Mouse (Mus musculus) embryonic facial prominence, embryonic 10.5 days (tissue): Measurements from ENCODE around the gene Dtnb. TPM values are rescaled to one million over a fixed set of nuclear protein-coding genes. Genes with fewer than 3 reads are reported as not detected.

Experiments
- DNase-seq: peaks from one replicate; pipeline ENCODE4 v3.0.0-alpha.2; 2017; ENCODE audit warnings: low spot score
- H3K27ac ChIP-seq: fragments of 300-500 bp; sonication (generic); replicated peaks from 2 replicates; pipeline ENCODE4 v1.5.1; 2016; ENCODE audit warnings: mild to moderate bottlenecking
- H3K27me3 ChIP-seq: fragments of 300-500 bp; sonication (generic); replicated peaks from 2 replicates; pipeline ENCODE4 v1.6.1; 2016; ENCODE audit warnings: low read depth, mild to moderate bottlenecking; ENCODE audit not compliant: poor library complexity, severe bottlenecking
- H3K36me3 ChIP-seq: fragments of 300-500 bp; sonication (generic); replicated peaks from 2 replicates; pipeline ENCODE4 v1.6.1; 2016; ENCODE audit warnings: mild to moderate bottlenecking, moderate library complexity
- H3K4me1 ChIP-seq: fragments of 300-500 bp; sonication (generic); 2 replicates; pipeline ENCODE4 v1.6.1; 2016
- H3K4me3 ChIP-seq: fragments of 300-500 bp; sonication (generic); 2 replicates; pipeline ENCODE4 v1.5.1; 2016; ENCODE audit warnings: mild to moderate bottlenecking, moderate library complexity
- H3K9me3 ChIP-seq: fragments of 300-500 bp; sonication (generic); 2 replicates; pipeline ENCODE4 v1.6.1; 2016; ENCODE audit warnings: mild to moderate bottlenecking
- WGBS: fragments of 180-500 bp; shearing (Covaris S2); methylation state at CpG from one replicate; pipeline ENCODE4 v1.1.7; 2016; 5-methylcytosine and 5-hydroxymethylcytosine counted together
- polyA plus RNA-seq: library from polyadenylated mRNA; unstranded; fragments of >200 nt; fragmentation: Nextera tagmentation; extraction: Ambion mirVana; gene quantifications from 2 replicates; pipeline ENCODE4 v1.2.1, GENCODE M21; 2016

The Dtnb gene
- polyA plus RNA-seq, 1 experiment from 2014 or later: 43.2 TPM

- Histone ChIP-seq H3K27ac (no peak overlapping the region), H3K4me3 (no peak overlapping the region), H3K9me3 (no peaks in the 10 kb centered on the region), H3K36me3 (peaks cover 4% of the 10 kb centered on the region; the same call in 1 of the 2 replicates), H3K27me3 (no peaks in the 10 kb centered on the region), H3K4me1 (no peaks in the 10 kb centered on the region)
- 57% methylated on average over 3 of the region's 3 CpGs for WGBS
- no peak for DNase-seq
Measured at GRCm38 (mm10) chr12:3641931-3642330, 69.8 kb downstream of the Dtnb start.

- Histone ChIP-seq H3K9me3 (no peaks in the 10 kb centered on the region), H3K27me3 (no peaks in the 10 kb centered on the region), H3K4me1 (no peaks in the 10 kb centered on the region), H3K27ac (no peak overlapping the region), H3K36me3 (peaks cover 14% of the 10 kb centered on the region), H3K4me3 (no peak overlapping the region)
- 84% methylated on average over 7 of the region's 7 CpGs for WGBS
- DNase-seq: no peak
Measured at GRCm38 (mm10) chr12:3656799-3657198, 84.6 kb downstream of the Dtnb start.

GRCm38 (mm10) chr12:3657234-3657633 is 85.1 kb downstream of the Dtnb start:
- DNase-seq: no peak
- no peak overlapping the region for H3K4me3 ChIP-seq
- WGBS: 90% methylated on average over 4 of the region's 4 CpGs

DNA sequence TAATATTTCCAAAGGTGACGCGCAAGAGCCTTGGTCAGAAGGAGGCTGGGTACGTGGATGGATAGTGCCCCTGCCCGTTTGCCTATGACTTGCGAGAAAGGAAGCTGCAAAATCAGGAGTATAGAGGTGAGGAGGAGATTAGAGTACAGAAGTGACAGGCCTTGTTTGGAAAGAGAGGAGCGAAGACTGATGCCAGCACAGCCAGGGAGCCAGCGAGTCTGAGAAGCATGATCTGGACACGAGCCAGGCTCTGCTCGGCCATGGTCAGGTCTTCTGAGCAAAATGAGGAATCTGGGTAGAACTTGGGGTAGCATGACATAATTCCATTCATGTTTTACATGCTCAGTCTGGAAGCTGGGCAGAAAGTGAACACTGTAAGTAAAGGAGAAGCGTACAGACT is 85.6 kb downstream of the Dtnb start:
- H3K36me3 ChIP-seq: peaks cover 17% of the 10 kb centered on the region
- no peak for DNase-seq
- H3K9me3 ChIP-seq: no peaks in the 10 kb centered on the region
- H3K4me3 ChIP-seq: no peak overlapping the region
- H3K27ac ChIP-seq: no peak overlapping the region
- no peaks in the 10 kb centered on the region for H3K4me1 ChIP-seq
- WGBS: 93% methylated on average over 10 of the region's 10 CpGs
- no peaks in the 10 kb centered on the region for H3K27me3 ChIP-seq

More at GRCm38 (mm10) chr12:3657234-3657633, 85.1 kb downstream of the Dtnb start:
- no peaks in the 10 kb centered on the region for H3K4me1 ChIP-seq
- H3K27me3 ChIP-seq: no peaks in the 10 kb centered on the region
- H3K9me3 ChIP-seq: no peaks in the 10 kb centered on the region
- no peak overlapping the region for H3K27ac ChIP-seq
- peaks cover 14% of the 10 kb centered on the region for H3K36me3 ChIP-seq

GRCm38 (mm10) chr12:3659554-3660311 is 87.6 kb downstream of the Dtnb start:
- no peak for DNase-seq
- no peaks in the 10 kb centered on the region for H3K9me3 ChIP-seq

GRCm38 (mm10) chr12:3660985-3661635 is 88.9 kb downstream of the Dtnb start:
- no peaks in the 10 kb centered on the region for H3K9me3 ChIP-seq
- no peak overlapping the region for H3K27ac ChIP-seq
- no peaks in the 10 kb centered on the region for H3K27me3 ChIP-seq
- H3K4me1 ChIP-seq: no peaks in the 10 kb centered on the region
- DNase-seq: no peak
- H3K4me3 ChIP-seq: no peak overlapping the region
- WGBS: 80% methylated on average over 1 of the region's 1 CpGs
- peaks cover 27% of the 10 kb centered on the region for H3K36me3 ChIP-seq

More at GRCm38 (mm10) chr12:3659554-3660311, 87.6 kb downstream of the Dtnb start:
- H3K4me1 ChIP-seq: no peaks in the 10 kb centered on the region
- no peak overlapping the region for H3K4me3 ChIP-seq
- no peaks in the 10 kb centered on the region for H3K27me3 ChIP-seq
- WGBS: 91% methylated on average over 4 of the region's 4 CpGs
- peaks cover 25% of the 10 kb centered on the region for H3K36me3 ChIP-seq
- H3K27ac ChIP-seq: no peak overlapping the region

- Histone ChIP-seq H3K4me1 (no peaks in the 10 kb centered on the region), H3K36me3 (peaks cover 23% of the 10 kb centered on the region), H3K4me3 (no peak overlapping the region), H3K27me3 (no peaks in the 10 kb centered on the region), H3K9me3 (no peaks in the 10 kb centered on the region), H3K27ac (no peak overlapping the region)
- no peak for DNase-seq
Measured at GRCm38 (mm10) chr12:3662660-3663059, 90.5 kb downstream of the Dtnb start.

DNA sequence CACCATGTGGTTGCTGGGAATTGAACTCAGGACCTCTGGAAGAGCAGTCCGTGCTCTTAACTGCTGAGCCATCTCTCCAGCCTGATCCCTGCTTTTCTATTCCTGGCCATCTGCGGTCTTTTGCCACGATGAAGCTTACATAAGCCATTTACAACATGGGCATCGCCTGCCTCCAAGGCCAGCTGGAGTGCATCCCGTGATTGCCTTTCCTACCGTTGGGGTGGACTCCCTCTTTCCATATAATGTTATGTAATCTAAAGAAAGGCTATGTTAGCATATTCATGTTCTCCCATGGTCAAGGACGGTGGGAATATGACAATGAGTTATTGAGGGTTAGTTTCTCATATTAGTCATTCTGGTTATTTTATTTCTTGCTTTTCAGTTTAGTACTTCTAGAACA is 91.2 kb downstream of the Dtnb start:
- no peak for DNase-seq
- Histone ChIP-seq H3K27me3 (no peaks in the 10 kb centered on the region), H3K36me3 (peaks cover 21% of the 10 kb centered on the region), H3K9me3 (no peaks in the 10 kb centered on the region), H3K4me1 (no peaks in the 10 kb centered on the region), H3K27ac (no peak overlapping the region), H3K4me3 (no peak overlapping the region)
- 92% methylated on average over 7 of the region's 7 CpGs for WGBS

- Histone ChIP-seq H3K36me3 (peaks cover 8% of the 10 kb centered on the region), H3K27ac (no peak overlapping the region), H3K27me3 (no peaks in the 10 kb centered on the region), H3K9me3 (no peaks in the 10 kb centered on the region), H3K4me3 (no peak overlapping the region), H3K4me1 (peaks cover 5% of the 10 kb centered on the region)
- WGBS: 40% methylated on average over 5 of the region's 5 CpGs
- DNase-seq: peak; percentile 20
Measured at GRCm38 (mm10) chr12:3669971-3670381, 97.8 kb downstream of the Dtnb start.

GRCm38 (mm10) chr12:3671117-3671516 is 98.9 kb downstream of the Dtnb start:
- H3K36me3 ChIP-seq: peaks cover 8% of the 10 kb centered on the region; the same call in 1 of the 2 replicates
- WGBS: 91% methylated on average over 4 of the region's 4 CpGs
- no peak overlapping the region for H3K27ac ChIP-seq
- no peak for DNase-seq
- no peaks in the 10 kb centered on the region for H3K27me3 ChIP-seq
- no peaks in the 10 kb centered on the region for H3K9me3 ChIP-seq
- peaks cover 5% of the 10 kb centered on the region for H3K4me1 ChIP-seq
- H3K4me3 ChIP-seq: no peak overlapping the region

- Histone ChIP-seq H3K27ac (no peak overlapping the region), H3K36me3 (peaks cover 8% of the 10 kb centered on the region; the same call in 1 of the 2 replicates), H3K9me3 (no peaks in the 10 kb centered on the region), H3K4me1 (peaks cover 5% of the 10 kb centered on the region), H3K4me3 (no peak overlapping the region), H3K27me3 (no peaks in the 10 kb centered on the region)
- DNase-seq: no peak
- 87% methylated on average over 9 of the region's 9 CpGs for WGBS
Measured at GRCm38 (mm10) chr12:3672786-3673185, 100.6 kb downstream of the Dtnb start.

GRCm38 (mm10) chr12:3673886-3674285 is 101.7 kb downstream of the Dtnb start:
- no peaks in the 10 kb centered on the region for H3K9me3 ChIP-seq
- no peak overlapping the region for H3K27ac ChIP-seq
- no peaks in the 10 kb centered on the region for H3K27me3 ChIP-seq
- H3K4me3 ChIP-seq: no peak overlapping the region
- H3K36me3 ChIP-seq: peaks cover 8% of the 10 kb centered on the region; the same call in 1 of the 2 replicates
- no peak for DNase-seq
- H3K4me1 ChIP-seq: peaks cover 5% of the 10 kb centered on the region
- WGBS: 79% methylated on average over 8 of the region's 8 CpGs

GRCm38 (mm10) chr12:3674913-3675312 is 102.7 kb downstream of the Dtnb start:
- 92% methylated on average over 9 of the region's 9 CpGs for WGBS
- H3K27me3 ChIP-seq: no peaks in the 10 kb centered on the region

More at GRCm38 (mm10) chr12:3674913-3675312, 102.7 kb downstream of the Dtnb start:
- H3K4me1 ChIP-seq: peaks cover 4% of the 10 kb centered on the region
- no peak overlapping the region for H3K4me3 ChIP-seq
- H3K27ac ChIP-seq: no peak overlapping the region; the same call in 1 of the 2 replicates
- no peak for DNase-seq
- H3K36me3 ChIP-seq: no peaks in the 10 kb centered on the region
- no peaks in the 10 kb centered on the region for H3K9me3 ChIP-seq
